Mouse (Mus musculus) heart, adult 2 months (tissue): Measurements from ENCODE around the gene Cox20. TPM values are rescaled to one million over a fixed set of nuclear protein-coding genes. Genes with fewer than 3 reads are reported as not detected.

Experiments
- DNase-seq, 2 experiments: peaks; one replicate each; pipeline ENCODE4 v3.0.0; 2021
- H3K27ac ChIP-seq: fragments of 200-600 bp; 2 replicates; pipeline ENCODE4 v1.8.1; 2022
- H3K27me3 ChIP-seq: fragments of 200-500 bp; 2 replicates; pipeline ENCODE4 v1.6.1; 2012; ENCODE audit warnings: mild to moderate bottlenecking, low read length, inconsistent platforms, mixed read lengths; ENCODE audit not compliant: control insufficient read depth, insufficient read depth
- H3K36me3 ChIP-seq: fragments of 200-500 bp; 2 replicates; pipeline ENCODE4 v1.6.1; 2012; ENCODE audit warnings: low read length, inconsistent platforms; ENCODE audit not compliant: control insufficient read depth, insufficient read depth
- H3K4me1 ChIP-seq: fragments of 200-500 bp; 2 replicates; pipeline ENCODE4 v1.6.1; 2011; ENCODE audit warnings: low read length; ENCODE audit not compliant: control insufficient read depth, insufficient read depth
- H3K4me3 ChIP-seq: fragments of 200-600 bp; 2 replicates; pipeline ENCODE4 v1.8.1; 2022
- H3K79me2 ChIP-seq: fragments of 200-500 bp; replicated peaks from 2 replicates; pipeline ENCODE4 v1.6.1; 2012; ENCODE audit warnings: mild to moderate bottlenecking, inconsistent platforms, low read length, moderate library complexity, mixed read lengths; ENCODE audit not compliant: control insufficient read depth, insufficient read depth
- H3K9ac ChIP-seq: fragments of 200-500 bp; 2 replicates; pipeline ENCODE4 v1.6.1; 2012; ENCODE audit warnings: low read depth, mild to moderate bottlenecking, control low read depth, inconsistent platforms, low read length, mixed read lengths
- CTCF ChIP-seq: fragments of 200-600 bp; IDR thresholded peaks from 2 replicates; pipeline ENCODE4 v1.8.1; 2022; ENCODE audit warnings: antibody characterized with exemption, mild to moderate bottlenecking, moderate library complexity
- EP300 ChIP-seq: fragments of 200-500 bp; IDR thresholded peaks from 2 replicates; pipeline ENCODE4 v1.6.1; 2011; ENCODE audit warnings: low read depth, low read length, control low read depth; ENCODE audit not compliant: insufficient read depth
- POLR2A ChIP-seq: fragments of 200-500 bp; IDR thresholded peaks from 2 replicates; pipeline ENCODE4 v1.6.1; 2011; ENCODE audit warnings: mild to moderate bottlenecking, low read depth, low read length, control low read depth; ENCODE audit not compliant: insufficient read depth
- WGBS: fragments of 180-500 bp; shearing (Covaris S2); methylation state at CpG from one replicate; pipeline ENCODE4 v1.1.7; 2018; 5-methylcytosine and 5-hydroxymethylcytosine counted together
- intact Hi-C: fragments of 180-260 bp; cut with DNase I; formaldehyde crosslinking; loops from one replicate; pipeline ENCODE4 v1.15.1; 2025
- polyA plus RNA-seq: library from polyadenylated mRNA; depleted of rRNA; stranded (reverse); fragments of >200 nt; gene quantifications from 2 replicates; pipeline ENCODE4 v1.2.3, GENCODE M21; 2012
- total RNA-seq, 2 experiments: library from RNA; stranded (reverse); gene quantifications; 2 replicates each; pipeline ENCODE4 v1.2.3; 2021

Gene Cox20
- total and polyA plus RNA-seq, 3 experiments: 54.7 to 105 (median 102) TPM

DNA sequence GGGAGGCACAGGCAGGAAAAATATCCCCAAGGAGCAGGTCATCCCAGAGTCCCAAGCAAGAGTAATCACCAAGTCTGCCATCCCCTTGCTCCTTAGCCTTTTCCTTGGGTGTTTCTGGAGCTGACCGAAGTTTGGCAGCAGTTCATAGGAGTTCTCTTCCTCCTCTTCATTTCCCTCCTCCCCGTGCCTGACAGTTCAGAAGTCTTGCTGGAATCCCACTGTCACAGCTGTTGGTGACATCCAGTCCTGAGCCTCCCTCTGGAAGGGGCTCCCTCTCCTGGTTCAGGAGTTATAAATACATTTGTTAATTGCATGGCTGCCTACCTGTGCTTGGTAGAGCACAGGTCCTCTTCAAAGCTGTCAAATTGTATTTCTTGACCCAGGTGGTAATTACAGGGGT is 9.4 kb upstream of the Cox20 start:
- intact Hi-C loops: loop anchor here (10.0 kb wide), 1 partner anchor 365 kb away; no protein-coding TSS in a partner anchor
- TF ChIP-seq EP300 (no peak), CTCF (no peak), POLR2A (no peak)
- no peak overlapping the region for H3K4me3 ChIP-seq
- no peak overlapping the region for H3K9ac ChIP-seq
- no peak for DNase-seq
- WGBS: 30% methylated on average over 2 of the region's 2 CpGs
- no peaks in the 10 kb centered on the region for H3K27me3 ChIP-seq
- no peak overlapping the region for H3K27ac ChIP-seq
- H3K4me1 ChIP-seq: no peaks in the 10 kb centered on the region
- H3K36me3 ChIP-seq: no peaks in the 10 kb centered on the region; the same call in 1 of the 2 replicates
- H3K79me2 ChIP-seq: no peaks in the 10 kb centered on the region

DNA sequence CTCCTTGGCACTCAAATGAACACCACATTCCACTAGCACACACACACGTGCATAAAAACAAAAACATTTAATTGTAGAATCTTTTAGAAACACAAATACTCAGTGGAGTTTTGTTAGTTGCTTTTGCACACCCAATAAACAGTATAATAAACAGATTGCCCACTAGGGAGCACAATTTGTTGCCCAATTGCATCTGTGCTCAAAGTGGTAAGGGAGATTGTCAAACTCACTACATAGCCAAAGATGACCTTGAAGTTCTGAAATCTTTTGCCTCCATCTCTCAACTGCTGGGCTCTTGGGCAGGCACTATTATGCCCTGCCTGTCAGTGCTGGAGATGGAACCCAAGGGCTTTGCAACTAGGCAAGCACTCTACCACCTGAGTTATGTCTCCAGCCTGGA is 8.8 kb upstream of the Cox20 start:
- no peak overlapping the region for H3K27ac ChIP-seq
- TF ChIP-seq EP300 (no peak), CTCF (peak; percentile 68), POLR2A (no peak)
- intact Hi-C loops: loop anchor here (1.0 to 10.0 kb wide), 2 partner anchors 125 to 139 kb away; partner anchors contain the start of gene Desi2
- no peak overlapping the region for H3K4me3 ChIP-seq
- DNase-seq: no peak
- 54% methylated on average over 1 of the region's 1 CpGs for WGBS
- H3K4me1 ChIP-seq: no peaks in the 10 kb centered on the region
- H3K27me3 ChIP-seq: no peaks in the 10 kb centered on the region
- H3K36me3 ChIP-seq: no peaks in the 10 kb centered on the region; the same call in 1 of the 2 replicates
- no peaks in the 10 kb centered on the region for H3K79me2 ChIP-seq
- no peak overlapping the region for H3K9ac ChIP-seq

DNA sequence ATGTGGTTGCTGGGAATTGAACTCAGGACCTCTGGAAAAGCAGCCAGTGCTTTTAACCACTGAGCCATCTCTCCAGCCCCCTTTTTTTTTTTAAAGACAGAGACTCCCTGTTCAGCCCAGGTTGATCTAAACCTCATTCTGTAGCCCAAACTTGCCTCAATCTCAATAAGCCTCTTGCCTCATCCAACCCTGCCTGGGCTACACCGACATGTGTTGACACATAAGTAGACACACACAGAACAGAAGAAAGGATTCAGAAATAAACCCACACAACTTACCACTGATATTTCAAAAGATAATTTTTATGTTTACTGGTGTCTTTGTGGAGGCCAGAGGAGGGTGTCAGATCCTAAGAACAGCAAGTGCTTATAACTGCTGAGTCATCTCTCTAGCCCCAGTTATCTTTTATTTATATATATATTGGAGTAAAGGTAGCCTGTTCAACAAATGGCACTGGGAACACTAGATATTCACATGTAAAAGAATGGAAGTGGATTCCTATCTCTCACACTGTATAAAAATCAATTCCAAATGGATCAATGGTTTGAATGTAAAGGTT is 5.8 kb upstream of the Cox20 start:
- no peak for DNase-seq
- intact Hi-C loops: loop anchor here (10.0 kb wide), 1 partner anchor 128 kb away; the partner anchor contains the start of gene Desi2
- Histone ChIP-seq H3K4me1 (no peaks in the 10 kb centered on the region), H3K9ac (no peak overlapping the region), H3K79me2 (no peaks in the 10 kb centered on the region), H3K27me3 (no peaks in the 10 kb centered on the region), H3K36me3 (peaks cover 3% of the 10 kb centered on the region; the same call in 1 of the 2 replicates), H3K27ac (no peak overlapping the region), H3K4me3 (no peak overlapping the region)
- WGBS: 89% methylated on average over 1 of the region's 1 CpGs
- no peak for TF ChIP-seq CTCF
- no peak for TF ChIP-seq EP300
- TF ChIP-seq POLR2A: no peak

DNA sequence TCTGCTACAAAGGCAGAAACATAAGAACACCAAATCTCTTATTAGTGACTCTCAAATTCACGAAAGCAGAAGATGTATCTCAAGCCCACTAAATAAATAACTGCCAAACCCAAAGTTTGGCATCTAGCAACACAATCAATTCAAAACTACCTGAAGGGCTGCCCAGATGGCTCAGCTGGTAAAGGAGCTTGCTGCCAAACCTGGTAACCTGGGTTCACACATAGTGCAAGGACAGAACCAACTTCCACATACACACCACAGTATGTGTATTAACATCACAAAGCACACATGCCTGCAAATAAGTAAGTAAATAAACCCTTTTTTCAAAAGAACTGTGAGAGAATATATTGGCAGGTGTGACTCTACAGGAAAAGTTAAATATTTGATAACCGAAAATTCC is 4.7 kb upstream of the Cox20 start:
- Histone ChIP-seq H3K4me1 (no peaks in the 10 kb centered on the region), H3K36me3 (peaks cover 3% of the 10 kb centered on the region; the same call in 1 of the 2 replicates), H3K9ac (no peak overlapping the region), H3K27ac (no peak overlapping the region), H3K4me3 (no peak overlapping the region), H3K27me3 (no peaks in the 10 kb centered on the region), H3K79me2 (no peaks in the 10 kb centered on the region)
- WGBS: 93% methylated on average over 2 of the region's 2 CpGs
- intact Hi-C loops: loop anchor here (10.0 kb wide), 1 partner anchor 129 kb away; the partner anchor contains the start of gene Desi2
- DNase-seq: no peak
- no peak for TF ChIP-seq POLR2A
- TF ChIP-seq CTCF: no peak
- no peak for TF ChIP-seq EP300

DNA sequence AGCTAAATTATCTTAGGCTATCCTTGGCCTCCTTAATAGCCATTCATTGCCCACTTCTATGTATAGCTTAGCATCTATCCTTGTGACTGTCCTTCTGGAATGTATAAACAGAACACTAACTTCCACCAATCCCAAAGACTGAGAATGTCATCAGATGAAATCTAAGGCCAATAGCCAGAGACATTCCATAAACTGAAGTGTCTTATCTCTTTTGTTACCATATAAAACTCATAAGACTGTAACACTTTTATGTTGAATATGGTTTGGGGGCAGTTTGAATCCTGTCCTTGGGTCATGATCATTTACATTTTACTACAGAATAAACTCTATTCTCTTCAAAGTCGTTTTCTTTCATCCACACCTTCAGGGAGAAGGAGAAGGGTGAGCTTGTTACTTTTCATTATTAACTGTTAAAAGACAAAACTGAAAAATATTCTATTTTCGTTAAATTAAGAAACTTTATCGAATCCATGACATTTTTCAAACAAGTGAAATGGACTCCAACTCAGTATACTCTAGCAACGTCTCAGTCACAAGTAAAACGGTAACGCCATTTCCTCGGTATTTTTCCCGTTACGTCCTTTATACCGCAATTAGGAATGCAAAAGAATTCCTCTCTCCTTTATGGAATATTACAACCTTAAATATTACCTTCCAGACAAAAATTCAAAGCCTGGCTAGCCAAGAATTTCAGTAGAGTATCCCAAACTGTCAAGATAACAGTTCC is 1.5 kb upstream of the Cox20 start:
- peaks cover 27% of the 10 kb centered on the region for H3K36me3 ChIP-seq
- H3K9ac ChIP-seq: peak overlapping the region; percentile 45; the same call in 1 of the 2 replicates
- H3K27me3 ChIP-seq: no peaks in the 10 kb centered on the region
- 12% methylated on average over 10 of the region's 10 CpGs for WGBS
- H3K4me1 ChIP-seq: peaks cover 7% of the 10 kb centered on the region
- intact Hi-C loops: loop anchor here (1.0 to 10.0 kb wide), 3 partner anchors 52 to 133 kb away; partner anchors contain the start of genes Desi2 and Efcab2
- TF ChIP-seq EP300: no peak
- TF ChIP-seq CTCF: no peak
- TF ChIP-seq POLR2A: no peak
- no peaks in the 10 kb centered on the region for H3K79me2 ChIP-seq
- peak overlapping the region; percentile 68 for H3K4me3 ChIP-seq
- DNase-seq: no peak
- H3K27ac ChIP-seq: peak overlapping the region; percentile 99

DNA sequence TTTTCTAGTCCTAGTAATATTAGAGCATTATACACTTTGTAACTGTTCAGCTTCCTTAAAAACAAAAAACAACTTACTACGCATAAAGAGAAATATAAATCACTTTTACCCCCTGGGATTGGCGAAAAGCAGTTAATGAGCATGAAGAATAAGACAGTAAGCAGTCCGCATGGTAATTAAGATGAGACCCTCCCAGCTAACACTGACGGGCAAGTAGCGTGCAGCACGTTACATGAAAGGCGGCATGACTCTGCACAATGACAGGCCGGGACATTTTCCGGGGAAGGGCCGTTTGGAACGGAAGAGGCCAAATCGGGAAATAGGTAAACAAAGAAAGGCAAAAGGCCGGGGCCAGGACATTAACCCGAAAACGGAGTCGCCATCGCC is 935 bp upstream of the Cox20 start:
- Histone ChIP-seq H3K79me2 (no peaks in the 10 kb centered on the region), H3K9ac (peak overlapping the region; percentile 96), H3K36me3 (peaks cover 33% of the 10 kb centered on the region), H3K4me1 (peaks cover 7% of the 10 kb centered on the region), H3K27me3 (no peaks in the 10 kb centered on the region), H3K27ac (peak overlapping the region; percentile 99), H3K4me3 (peak overlapping the region; percentile 68)
- intact Hi-C loops: loop anchor here (1.0 to 10.0 kb wide), 3 partner anchors 51 to 133 kb away; partner anchors contain the start of genes Desi2 and Efcab2
- WGBS: under 1% methylated on average over 17 of the region's 17 CpGs
- peak; percentile 93 for TF ChIP-seq POLR2A
- TF ChIP-seq CTCF: no peak
- TF ChIP-seq EP300: peak; percentile 89
- no peak for DNase-seq
